Mouse (Mus musculus) CH12.LX (cell line): Measurements from ENCODE around the gene E030018B13Rik.

Source experiments
- CTCF ChIP-seq, 2 experiments: IDR thresholded peaks in 1 of 2; conservative IDR thresholded peaks in 1 of 2; 2 replicates each; pipeline ENCODE4 v1.5.1; 2011 to 2012; ENCODE audit warnings: low read depth in 2 of 2, low read length in 2 of 2, improper control_type of control experiment in 1 of 2, inconsistent platforms in 1 of 2, mild to moderate bottlenecking in 1 of 2, moderate library complexity in 1 of 2
- E2F4 ChIP-seq: IDR thresholded peaks from 2 replicates; pipeline ENCODE4 v1.6.1; 2011; ENCODE audit warnings: low read depth, low read length, improper control_type of control experiment; ENCODE audit not compliant: insufficient replicate concordance
- EP300 ChIP-seq: IDR thresholded peaks from 2 replicates; pipeline ENCODE4 v1.6.1; 2011; ENCODE audit warnings: low read length, improper control_type of control experiment
- GABPA ChIP-seq: IDR thresholded peaks from 2 replicates; pipeline ENCODE4 v1.6.1; 2012; ENCODE audit warnings: low read depth, low read length, improper control_type of control experiment, inconsistent platforms; ENCODE audit not compliant: insufficient replicate concordance
- HCFC1 ChIP-seq: IDR thresholded peaks from 2 replicates; pipeline ENCODE4 v1.6.1; 2012; ENCODE audit warnings: low read depth, mild to moderate bottlenecking, inconsistent platforms, low read length, improper control_type of control experiment
- JUND ChIP-seq: conservative IDR thresholded peaks from 2 replicates; pipeline ENCODE4 v1.6.1; 2011; ENCODE audit warnings: low read depth, low read length, improper control_type of control experiment
- MXI1 ChIP-seq: IDR thresholded peaks from 2 replicates; pipeline ENCODE4 v1.6.1; 2011; ENCODE audit warnings: mild to moderate bottlenecking, low read depth, low read length, improper control_type of control experiment
- POLR2A ChIP-seq: IDR thresholded peaks from 2 replicates; pipeline ENCODE4 v1.6.1; 2011; ENCODE audit warnings: low read depth, mild to moderate bottlenecking, improper control_type of control experiment, low read length
- RAD21 ChIP-seq: IDR thresholded peaks from 2 replicates; pipeline ENCODE4 v1.6.1; 2011; ENCODE audit warnings: low read depth, mild to moderate bottlenecking, low read length, improper control_type of control experiment, moderate library complexity
- UBTF ChIP-seq: IDR thresholded peaks from 2 replicates; pipeline ENCODE4 v1.6.1; 2012; ENCODE audit warnings: low read depth, mild to moderate bottlenecking, inconsistent platforms, low read length, improper control_type of control experiment, moderate library complexity
- USF1 ChIP-seq: IDR thresholded peaks from 2 replicates; pipeline ENCODE4 v1.6.1; 2014; ENCODE audit warnings: low read depth, mild to moderate bottlenecking, inconsistent platforms, low read length, improper control_type of control experiment
- ZC3H11A ChIP-seq: IDR thresholded peaks from 2 replicates; pipeline ENCODE4 v1.6.1; 2012; ENCODE audit warnings: low read depth, mild to moderate bottlenecking, inconsistent platforms, low read length, improper control_type of control experiment

DNA sequence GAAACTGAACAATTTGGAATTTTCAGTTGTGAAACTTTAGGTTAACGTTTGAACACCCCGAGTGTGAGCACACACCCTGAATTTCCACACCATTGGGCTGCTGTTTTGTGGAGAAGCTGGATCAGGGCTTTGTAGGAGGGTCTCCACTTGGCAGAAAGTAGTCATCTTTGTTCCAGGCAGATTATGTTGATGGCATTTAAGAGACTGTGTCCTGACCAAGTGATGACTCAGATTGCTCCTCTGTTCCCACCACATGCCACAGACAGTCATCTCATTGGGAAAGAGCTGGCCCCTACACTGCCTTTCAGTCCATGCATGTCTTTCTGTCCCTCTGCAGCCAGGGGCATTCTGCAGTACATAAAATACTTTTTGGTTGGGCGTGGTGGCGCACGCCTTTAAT, 23.7 kb downstream of the E030018B13Rik start:
- no peak for TF ChIP-seq USF1
- TF ChIP-seq HCFC1, result no peak
- no peak for TF ChIP-seq CTCF (conservative IDR thresholded peaks at IDR 0.05 in 1 of 2, IDR thresholded peaks at IDR 0.05 in 1 of 2; ENCODE audit: low read depth in 2 of 2, low read length in 2 of 2)
- TF ChIP-seq MXI1, result no peak
- TF ChIP-seq POLR2A, result no peak
- TF ChIP-seq RAD21, result no peak
- TF ChIP-seq E2F4, result no peak
- TF ChIP-seq JUND, result no peak
- TF ChIP-seq ZC3H11A, result no peak
- TF ChIP-seq EP300, result no peak
- no peak for TF ChIP-seq UBTF
- no peak for TF ChIP-seq GABPA
